Mouse (Mus musculus): ENCODE results near the gene Cstf1. TPM values are rescaled to one million over a fixed set of nuclear protein-coding genes. Genes with fewer than 3 reads are reported as not detected.

Gene Cstf1
- 19.3 TPM for polyA plus RNA-seq (2015; fragmentation: Illumina TruSeq; extraction: RNeasy Lipid Tissue Mini Kit (QIAGEN cat#74804); ENCODE audit: insufficient read depth, low replicate concordance)

GRCm38 (mm10) chr2:172370411-172371223 is at the start of gene Cstf1, which contains the start of gene Aurka:
Gene Cstf1, plus strand, starts transcription at chr2:172370681.
Gene Aurka, minus strand, starts transcription at chr2:172370535.

GRCm38 (mm10) chr2:172345258-172345738 is 25.2 kb upstream of the Cstf1 start, which contains the start of gene Fam210b:
Gene Fam210b, plus strand, starts transcription at chr2:172345565.

GRCm38 (mm10) chr2:172393391-172394051 is 23.0 kb downstream of the Cstf1 start, which contains the start of gene Cass4:
Gene Cass4, plus strand, starts transcription at chr2:172393794.

Other genes starting within 250 kb of the Cstf1 start
- gene Mc3r, start 122.2 kb upstream of the Cstf1 start, polyA plus RNA-seq (2015; fragmentation: Illumina TruSeq; extraction: RNeasy Lipid Tissue Mini Kit (QIAGEN cat#74804); ENCODE audit: insufficient read depth, low replicate concordance), result not detected
- 15.1 TPM for gene Fam210b, start 25.1 kb upstream of the Cstf1 start, polyA plus RNA-seq (2015; fragmentation: Illumina TruSeq; extraction: RNeasy Lipid Tissue Mini Kit (QIAGEN cat#74804); ENCODE audit: insufficient read depth, low replicate concordance)
- gene Aurka, start 146 bp upstream of the Cstf1 start, polyA plus RNA-seq (2015; fragmentation: Illumina TruSeq; extraction: RNeasy Lipid Tissue Mini Kit (QIAGEN cat#74804); ENCODE audit: insufficient read depth, low replicate concordance), result 9.5 TPM
- 2.1 TPM for gene Cass4, start 23.1 kb downstream of the Cstf1 start, polyA plus RNA-seq (2015; fragmentation: Illumina TruSeq; extraction: RNeasy Lipid Tissue Mini Kit (QIAGEN cat#74804); ENCODE audit: insufficient read depth, low replicate concordance)
- gene Rtf2, start 69.9 kb downstream of the Cstf1 start, polyA plus RNA-seq (2015; fragmentation: Illumina TruSeq; extraction: RNeasy Lipid Tissue Mini Kit (QIAGEN cat#74804); ENCODE audit: insufficient read depth, low replicate concordance), result 46.9 TPM
- gene Gcnt7, start 87.9 kb downstream of the Cstf1 start, polyA plus RNA-seq (2015; fragmentation: Illumina TruSeq; extraction: RNeasy Lipid Tissue Mini Kit (QIAGEN cat#74804); ENCODE audit: insufficient read depth, low replicate concordance), result not detected
- 0.94 TPM for gene Fam209, start 101.8 kb downstream of the Cstf1 start, polyA plus RNA-seq (2015; fragmentation: Illumina TruSeq; extraction: RNeasy Lipid Tissue Mini Kit (QIAGEN cat#74804); ENCODE audit: insufficient read depth, low replicate concordance)
- not detected for gene Tfap2c, start 178.9 kb downstream of the Cstf1 start, polyA plus RNA-seq (2015; fragmentation: Illumina TruSeq; extraction: RNeasy Lipid Tissue Mini Kit (QIAGEN cat#74804); ENCODE audit: insufficient read depth, low replicate concordance)